Mouse (Mus musculus): ENCODE results near the gene Asb15.

GRCm38 (mm10) chr6:24570278-24570677, 42.3 kb downstream of the Asb15 start:
- TF ChIP-seq CTCF (IDR thresholded peaks at IDR 0.05) (no peak), POLR2A (IDR thresholded peaks at IDR 0.05; ENCODE audit: insufficient read depth, low read depth, low read length) (peak; percentile 39; the same call in 1 of the 2 replicates)
